Mouse (Mus musculus): ENCODE data around the gene Lcn10.
"Not testable (repeated sequence)": the region's sequence is repeated elsewhere in the genome, so short reads cannot be mapped to it uniquely, and the experiment has no call there.

Gene Lcn10

GRCm38 (mm10) chr2:25703706-25704105 lies 21.2 kb downstream of the Lcn10 start:
- no peak for ATAC-seq (ENCODE audit: insufficient number of reproducible peaks, low FRiP score, low TSS enrichment)

- peak; percentile 91 for ATAC-seq (ENCODE audit: insufficient number of reproducible peaks, low FRiP score, low TSS enrichment)
Observed at GRCm38 (mm10) chr2:25706643-25707481, 24.3 kb downstream of the Lcn10 start, which contains the start of gene Bmyc. Bmyc (plus strand) TSS chr2:25706739.

GRCm38 (mm10) chr2:25708121-25708520 lies 25.6 kb downstream of the Lcn10 start:
- no peak for ATAC-seq (ENCODE audit: insufficient number of reproducible peaks, low FRiP score, low TSS enrichment)

GRCm38 (mm10) chr2:25709056-25709455 lies 26.5 kb downstream of the Lcn10 start:
- ATAC-seq (ENCODE audit: insufficient number of reproducible peaks, low FRiP score, low TSS enrichment), result not testable (repeated sequence)

GRCm38 (mm10) chr2:25709791-25710190 lies 27.3 kb downstream of the Lcn10 start:
- ATAC-seq (ENCODE audit: insufficient number of reproducible peaks, low FRiP score, low TSS enrichment), result not testable (repeated sequence)

- not testable (repeated sequence) for ATAC-seq (ENCODE audit: insufficient number of reproducible peaks, low FRiP score, low TSS enrichment)
Observed at GRCm38 (mm10) chr2:25711641-25712040, 29.1 kb downstream of the Lcn10 start.

GRCm38 (mm10) chr2:25717222-25717621 lies 34.7 kb downstream of the Lcn10 start:
- ATAC-seq (ENCODE audit: insufficient number of reproducible peaks, low FRiP score, low TSS enrichment), result no peak

GRCm38 (mm10) chr2:25733199-25733930 lies 50.8 kb downstream of the Lcn10 start:
- ATAC-seq (ENCODE audit: insufficient number of reproducible peaks, low FRiP score, low TSS enrichment), result no peak

Measured in cerebellum, adult (tissue).